In the genomic region with DNA sequence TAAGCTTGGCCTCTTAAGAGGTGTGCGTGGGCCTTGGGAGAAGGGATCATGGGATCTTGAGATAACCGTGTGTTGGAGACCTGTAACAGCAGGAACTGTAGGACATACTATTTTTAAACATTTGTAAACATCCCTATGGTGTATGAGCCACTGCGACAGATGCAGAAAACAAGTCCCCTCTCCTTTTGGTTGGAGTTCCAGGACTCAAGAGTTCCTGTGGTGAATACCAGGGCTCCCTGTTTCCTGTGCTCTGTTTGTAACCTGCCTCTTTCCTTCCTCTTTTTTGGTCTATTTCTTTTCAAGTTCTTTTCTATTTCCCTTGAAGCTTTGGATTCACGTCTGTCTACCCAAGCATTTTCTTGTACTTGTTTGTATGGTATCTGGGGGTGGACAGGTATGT, we compare ENCODE assay signal across 11 mouse cellular contexts. TPM values are rescaled to one million over a fixed set of nuclear protein-coding genes. Genes with fewer than 3 reads are reported as not detected.
DNase-seq lines count a peak whose midpoint lies in the region; ATAC-seq and TF ChIP-seq lines count a peak whose summit lies in the region.
"Had no signal": no experiment of that assay in that cellular context is flagged by ENCODE, and none has a peak within 500 bp of the region (broad histone marks: within the 10 kb centered on the region; RNA-seq: fewer than 3 reads in every experiment).

No protein-coding gene starts in this region.

- no peaks in the 10 kb centered on the region for H3K27me3 ChIP-seq in kidney, embryonic 15.5 days
- no peaks in the 10 kb centered on the region for H3K27me3 ChIP-seq in liver, embryonic 13.5 days
- H3K27me3 ChIP-seq: Patski had no signal

- peaks cover 29% of the 10 kb centered on the region for H3K4me1 ChIP-seq in kidney, embryonic 15.5 days
- H3K4me1 ChIP-seq in bone marrow macrophage, adult 2 months (ENCODE audit: control insufficient read depth, insufficient read depth, low read length): peaks cover 24% of the 10 kb centered on the region
- H3K4me1 ChIP-seq in cortical plate, adult 2 months (ENCODE audit: control insufficient read depth, insufficient read depth, low read length): peaks cover 8% of the 10 kb centered on the region; the same call in 1 of the 2 replicates
- H3K4me1 ChIP-seq in liver, embryonic 13.5 days (replicated peaks): peaks cover 31% of the 10 kb centered on the region

- H3K36me3 ChIP-seq in kidney, embryonic 15.5 days: peaks cover 35% of the 10 kb centered on the region
- H3K36me3 ChIP-seq in liver, embryonic 13.5 days: peaks cover 35% of the 10 kb centered on the region

- WGBS in kidney, embryonic 15.5 days: 80% methylated on average over 4 of the region's 4 CpGs
- 28% methylated on average over 4 of the region's 4 CpGs for WGBS in liver, embryonic 13.5 days (ENCODE audit: insufficient replicate concordance)

- no peak for DNase-seq in kidney, postnatal 10 days
- DNase-seq in liver, embryonic 13.5 days: no peak
- no peak for DNase-seq in urinary bladder, adult 2 months (ENCODE audit: low spot score)
- no peak for DNase-seq in layer of hippocampus, adult 9-11 months
- DNase-seq: kidney, postnatal 25 days; thymus, postnatal 4 days had no signal

- peak overlapping the region; percentile 87 for H3K4me2 ChIP-seq in kidney, embryonic 15.5 days
- peak overlapping the region; percentile 88 for H3K4me2 ChIP-seq in liver, embryonic 13.5 days

- no peak for ATAC-seq in kidney, embryonic 15.5 days (replicated peaks; ENCODE audit: low FRiP score)
- ATAC-seq in liver, embryonic 13.5 days (ENCODE audit: low read depth): no peak
- ATAC-seq: Patski had no signal

- no peak for TF ChIP-seq CTCF in bone marrow macrophage, adult 2 months (IDR thresholded peaks at IDR 0.05; ENCODE audit: low read depth, low read length)
- no peak for TF ChIP-seq CTCF in cortical plate, adult 2 months (IDR thresholded peaks at IDR 0.05; ENCODE audit: extremely low read depth, insufficient read depth, low read length)

- TF ChIP-seq POLR2A in bone marrow macrophage, adult 2 months (IDR thresholded peaks at IDR 0.05; ENCODE audit: borderline replicate concordance, low read depth, low read length): no peak
- no peak for TF ChIP-seq POLR2A in cortical plate, adult 2 months (IDR thresholded peaks at IDR 0.05; ENCODE audit: extremely low read depth, insufficient read depth, low read length)

- no peaks in the 10 kb centered on the region for H3K9me3 ChIP-seq in kidney, embryonic 15.5 days (replicated peaks)
- no peaks in the 10 kb centered on the region for H3K9me3 ChIP-seq in liver, embryonic 13.5 days (replicated peaks)

- H3K9ac ChIP-seq in kidney, embryonic 15.5 days: 0 out of 2 replicates have a peak overlapping the region, but pooled peaks have one; percentile 4
- no peak overlapping the region for H3K9ac ChIP-seq in liver, embryonic 13.5 days

- no peak overlapping the region for H3K27ac ChIP-seq in kidney, embryonic 15.5 days
- H3K27ac ChIP-seq in bone marrow macrophage, adult 2 months (ENCODE audit: insufficient read depth, low read depth, low read length): 0 out of 2 replicates have a peak overlapping the region, but pooled peaks have one; percentile 8
- no peak overlapping the region for H3K27ac ChIP-seq in cortical plate, adult 2 months (ENCODE audit: insufficient read depth, low read length)
- H3K27ac ChIP-seq in liver, embryonic 13.5 days: no peak overlapping the region
- H3K27ac ChIP-seq: macrophage had no signal

- H3K4me3 ChIP-seq in kidney, embryonic 15.5 days (replicated peaks): peak overlapping the region; percentile 89; the same call in 1 of the 2 replicates
- peak overlapping the region; percentile 100 for H3K4me3 ChIP-seq in bone marrow macrophage, adult 2 months (ENCODE audit: insufficient read depth, low read length)
- H3K4me3 ChIP-seq in cortical plate, adult 2 months (ENCODE audit: insufficient read depth, low read length): peak overlapping the region; percentile 86
- peak overlapping the region; percentile 80; the same call in 1 of the 2 replicates for H3K4me3 ChIP-seq in liver, embryonic 13.5 days (replicated peaks)

RNA-seq across cellular contexts. Expression of a gene that starts 2.8 kb away (rescaled TPM):
- 60.8 and 62.8 TPM in 2 replicates for polyA plus RNA-seq in kidney, embryonic 15.5 days (2015; fragmentation: Nextera tagmentation; extraction: Ambion mirVana)
- 115 and 118 TPM in 2 replicates for polyA plus RNA-seq in bone marrow macrophage, adult 2 months (2012; ENCODE audit: insufficient read depth, insufficient read length, missing spikeins)
- 580 and 605 TPM in 2 replicates for polyA plus RNA-seq in cortical plate, adult 2 months (2012; rRNA removed)
- 35.4 and 38.3 TPM in 2 replicates for polyA plus RNA-seq in liver, embryonic 13.5 days (2015; fragmentation: Nextera tagmentation; extraction: Ambion mirVana)
- polyA plus RNA-seq in urinary bladder, adult 2 months (2012; rRNA removed): 105 and 120 TPM in 2 replicates

RNA-seq across cellular contexts. Expression of a gene that starts 23.4 kb away (rescaled TPM):
- 44.7 and 45.4 TPM in 2 replicates for polyA plus RNA-seq in kidney, embryonic 15.5 days (2015; fragmentation: Nextera tagmentation; extraction: Ambion mirVana)
- polyA plus RNA-seq in bone marrow macrophage, adult 2 months (2012; ENCODE audit: insufficient read depth, insufficient read length, missing spikeins): not detected in 2 replicates
- polyA plus RNA-seq in cortical plate, adult 2 months (2012; rRNA removed): not detected in 2 replicates
- not detected in 2 replicates for polyA plus RNA-seq in liver, embryonic 13.5 days (2015; fragmentation: Nextera tagmentation; extraction: Ambion mirVana)
- not detected in 2 replicates for polyA plus RNA-seq in urinary bladder, adult 2 months (2012; rRNA removed)
- polyA plus RNA-seq: macrophage had no signal

RNA-seq across cellular contexts. Expression of a gene that starts 28.8 kb away (rescaled TPM):
- polyA plus RNA-seq in kidney, embryonic 15.5 days (2015; fragmentation: Nextera tagmentation; extraction: Ambion mirVana): 0.17 TPM in 1 of 2 replicates, not detected in the other
- polyA plus RNA-seq in bone marrow macrophage, adult 2 months (2012; ENCODE audit: insufficient read depth, insufficient read length, missing spikeins): not detected in 2 replicates
- not detected in 2 replicates for polyA plus RNA-seq in cortical plate, adult 2 months (2012; rRNA removed)
- 0.65 and 0.95 TPM in 2 replicates for polyA plus RNA-seq in liver, embryonic 13.5 days (2015; fragmentation: Nextera tagmentation; extraction: Ambion mirVana)
- polyA plus RNA-seq in urinary bladder, adult 2 months (2012; rRNA removed): 0.12 and 0.14 TPM in 2 replicates
- polyA plus RNA-seq: Patski had no signal

RNA-seq across cellular contexts. Expression of a gene that starts 42.0 kb away (rescaled TPM):
- polyA plus RNA-seq in kidney, embryonic 15.5 days (2015; fragmentation: Nextera tagmentation; extraction: Ambion mirVana): not detected in 2 replicates
- polyA plus RNA-seq in bone marrow macrophage, adult 2 months (2012; ENCODE audit: insufficient read depth, insufficient read length, missing spikeins): not detected in 2 replicates
- 0.08 and 0.13 TPM in 2 replicates for polyA plus RNA-seq in cortical plate, adult 2 months (2012; rRNA removed)
- polyA plus RNA-seq in liver, embryonic 13.5 days (2015; fragmentation: Nextera tagmentation; extraction: Ambion mirVana): not detected in 2 replicates
- 0.81 and 1.1 TPM in 2 replicates for polyA plus RNA-seq in urinary bladder, adult 2 months (2012; rRNA removed)
- polyA plus RNA-seq: macrophage, Patski had no signal

RNA-seq across cellular contexts. Expression of a gene that starts 55.9 kb away (rescaled TPM):
- not detected in 2 replicates for polyA plus RNA-seq in kidney, embryonic 15.5 days (2015; fragmentation: Nextera tagmentation; extraction: Ambion mirVana)
- polyA plus RNA-seq in bone marrow macrophage, adult 2 months (2012; ENCODE audit: insufficient read depth, insufficient read length, missing spikeins): not detected in 2 replicates
- polyA plus RNA-seq in cortical plate, adult 2 months (2012; rRNA removed): 0.30 TPM in 1 of 2 replicates, not detected in the other
- 0.27 and 0.48 TPM in 2 replicates for polyA plus RNA-seq in liver, embryonic 13.5 days (2015; fragmentation: Nextera tagmentation; extraction: Ambion mirVana)
- polyA plus RNA-seq in urinary bladder, adult 2 months (2012; rRNA removed): 3.2 and 4.4 TPM in 2 replicates
- polyA plus RNA-seq: Patski had no signal

Comparison
In these comparisons a context has a peak if more than half of its experiments do, and no peak if none do; other contexts are left out.
1. RNA of a gene that starts 23.4 kb away (polyA plus RNA-seq): 44.7 to 45.4 TPM in kidney, embryonic 15.5 days; not detected in bone marrow macrophage, adult 2 months, not detected in cortical plate, adult 2 months, not detected in liver, embryonic 13.5 days and not detected in urinary bladder, adult 2 months; every median in the first group is over 10 times any median in the second.
2. Peak in every context shown above with its lines, with median percentiles within 50 percentile points of each other: H3K4me3 ChIP-seq.